Mouse (Mus musculus) lung, postnatal 10 days (tissue): Measurements from ENCODE around the gene Pdia5.
A peak's percentile ranks its signal among the peaks of the same experiment; 100 is the strongest.

Experiments used
- DNase-seq: peaks from one replicate; pipeline ENCODE4 v3.0.0; 2021

Pdia5 gene

GRCm38 (mm10) chr16:35490231-35491070 is at the start of gene Pdia5:
Gene Pdia5, minus strand, starts transcription at chr16:35490873.
- DNase-seq = peak; percentile 93

GRCm38 (mm10) chr16:35539041-35539440 is 48.4 kb upstream of the Pdia5 start:
- DNase-seq = no peak

DNA sequence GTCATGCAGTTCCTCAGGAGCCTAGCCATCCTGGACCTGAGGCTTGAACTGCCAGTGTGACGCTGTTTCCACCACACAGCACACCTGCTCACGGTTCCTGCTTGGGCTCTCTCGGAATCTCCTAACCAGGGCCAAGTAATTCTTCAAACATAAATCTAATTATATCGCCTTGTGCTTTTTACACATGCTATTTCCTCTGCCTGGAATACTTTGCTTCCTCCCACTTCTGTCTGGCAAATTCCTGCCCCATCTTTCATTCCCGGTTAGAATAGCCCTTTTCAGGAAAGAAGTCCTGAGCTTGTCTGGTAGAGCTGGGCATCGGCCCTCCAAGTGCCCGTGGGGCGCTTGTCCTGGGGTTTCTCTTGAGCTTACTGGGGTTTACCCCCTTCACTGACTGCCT is 47.0 kb upstream of the Pdia5 start:
- DNase-seq = no peak

- no peak for DNase-seq
Measured at GRCm38 (mm10) chr16:35534630-35535029, 44.0 kb upstream of the Pdia5 start.

DNA sequence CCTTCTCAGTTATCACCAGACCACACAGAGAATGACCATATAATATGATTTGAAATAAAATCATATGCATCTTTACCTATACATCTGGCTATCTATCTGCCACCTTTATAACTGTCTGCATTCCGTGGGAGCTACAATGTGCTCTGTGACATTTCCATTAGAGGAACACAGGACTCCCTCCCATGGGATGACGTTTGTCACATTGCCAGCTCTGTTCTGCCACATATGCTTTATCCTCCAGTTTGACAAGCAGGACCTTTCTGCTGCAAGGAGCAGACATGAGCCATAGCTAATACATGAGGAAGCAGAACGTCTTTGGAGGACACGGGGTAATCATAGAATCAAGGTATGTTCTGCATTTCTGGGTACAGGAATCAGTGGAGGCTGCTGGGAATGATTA is 33.5 kb upstream of the Pdia5 start:
- no peak for DNase-seq

- no peak for DNase-seq
Measured at GRCm38 (mm10) chr16:35519245-35519644, 28.6 kb upstream of the Pdia5 start.

GRCm38 (mm10) chr16:35517976-35518951 is 27.6 kb upstream of the Pdia5 start:
- DNase-seq = peak; percentile 67

DNA sequence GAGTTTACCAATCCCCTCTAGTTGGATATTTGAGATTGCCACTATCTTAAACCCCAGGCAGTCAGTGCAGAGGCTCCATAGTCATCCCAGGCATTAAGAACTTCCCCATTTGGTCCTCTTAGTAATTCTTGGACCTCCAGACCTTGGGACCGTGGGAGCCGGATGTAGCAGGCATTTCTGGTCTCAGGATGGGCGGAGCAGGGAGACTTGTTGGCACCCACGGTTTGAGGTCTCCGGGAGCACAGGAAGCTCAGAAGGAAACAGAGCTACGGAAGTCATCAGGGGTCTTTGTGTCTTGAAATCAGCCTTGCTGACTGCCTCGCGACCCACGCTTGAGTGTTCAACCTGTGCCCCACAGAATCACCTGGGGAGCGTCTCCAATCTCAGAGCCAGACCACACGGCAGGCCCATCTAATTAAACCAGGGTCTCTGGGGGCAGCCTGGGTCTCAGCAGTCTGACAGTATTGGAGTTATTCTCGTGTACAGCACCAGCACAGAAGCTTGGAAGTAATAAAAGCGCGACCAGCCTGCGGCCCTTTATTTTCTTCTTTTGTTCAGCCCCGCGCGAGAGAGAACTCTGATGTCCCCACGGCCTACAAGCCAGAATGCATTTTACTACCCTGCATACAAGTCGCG is 25.4 kb upstream of the Pdia5 start:
- DNase-seq = peak; percentile 71

GRCm38 (mm10) chr16:35509331-35510070 is 18.8 kb upstream of the Pdia5 start:
- no peak for DNase-seq

DNA sequence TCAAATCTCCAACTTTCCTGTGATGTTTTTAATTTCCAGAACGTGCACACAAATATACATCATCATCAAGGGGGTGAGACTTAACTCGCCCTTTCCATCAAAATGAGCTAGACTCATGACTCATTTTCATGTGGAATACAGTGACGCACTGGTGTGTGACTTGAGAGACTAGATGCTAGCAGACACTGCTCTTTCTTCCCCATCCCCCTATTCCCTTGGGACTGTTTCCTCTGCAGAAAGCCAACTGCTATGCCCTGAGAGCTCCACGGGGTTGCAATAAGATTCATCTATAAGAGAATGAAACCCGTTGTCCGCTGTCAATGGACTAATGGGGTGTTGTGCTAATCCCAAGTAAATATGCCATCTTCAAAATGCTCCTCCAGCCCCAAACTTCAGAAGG is 17.9 kb upstream of the Pdia5 start:
- DNase-seq = no peak

DNA sequence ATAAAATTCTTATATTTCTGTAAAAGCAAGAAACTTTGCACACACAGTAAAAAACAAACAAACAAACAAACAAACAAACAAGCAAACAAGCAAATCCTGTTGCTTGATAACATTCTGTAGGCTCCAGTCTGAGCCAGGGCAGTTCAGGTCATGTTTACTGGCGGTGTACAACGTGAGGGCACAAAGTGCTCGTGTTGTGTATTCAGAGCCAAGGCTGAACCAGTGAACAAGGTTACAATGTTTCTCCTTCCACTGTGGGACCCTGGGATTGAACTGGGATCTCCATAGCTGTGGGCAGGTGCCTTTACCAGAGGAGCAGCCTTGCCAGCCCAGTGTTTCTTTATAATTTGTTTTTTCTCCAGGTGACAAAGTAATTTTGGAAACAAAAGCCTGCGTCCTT is 15.1 kb upstream of the Pdia5 start:
- DNase-seq = no peak

DNA sequence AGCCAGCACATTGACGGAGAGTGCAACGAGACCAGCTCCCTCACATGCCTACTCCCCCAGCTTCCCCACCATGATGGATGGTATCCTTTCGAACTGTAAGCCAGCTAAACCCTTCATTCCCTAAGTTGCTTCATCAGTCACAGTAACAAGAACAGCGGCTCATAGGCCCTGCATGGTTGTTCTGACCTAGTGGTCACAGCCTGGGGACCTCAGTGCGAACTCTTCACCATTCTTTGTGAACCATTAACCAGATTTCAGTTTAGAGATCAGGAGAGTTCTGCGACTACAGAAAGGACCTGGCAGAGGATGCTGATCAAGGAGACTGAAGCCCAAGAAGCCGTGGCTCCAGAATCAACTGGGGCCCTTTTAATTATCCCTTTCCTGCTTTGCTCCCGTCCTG is 13.6 kb upstream of the Pdia5 start:
- DNase-seq = no peak

DNA sequence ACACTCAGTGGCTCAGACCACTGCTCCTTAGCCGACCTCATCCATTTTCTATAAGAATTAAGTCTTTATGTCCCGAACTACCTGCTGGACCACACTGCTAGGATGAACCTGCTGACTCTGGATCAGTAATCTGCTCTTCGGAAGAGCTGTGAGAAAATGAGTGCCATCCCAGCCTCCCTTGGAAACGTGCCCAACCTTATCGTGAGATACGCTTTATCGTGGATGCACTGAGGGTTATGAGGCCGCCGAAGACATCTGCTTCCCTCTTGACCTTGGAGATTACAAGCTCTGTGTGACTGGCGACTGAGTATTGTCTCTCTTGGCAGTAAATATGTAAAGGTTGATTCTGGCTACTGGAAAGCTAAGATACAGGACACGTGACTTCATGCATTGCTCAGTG is 11.8 kb upstream of the Pdia5 start:
- DNase-seq = no peak

GRCm38 (mm10) chr16:35501106-35501760 is 10.6 kb upstream of the Pdia5 start:
- DNase-seq = no peak

GRCm38 (mm10) chr16:35500342-35500741 is 9.7 kb upstream of the Pdia5 start:
- DNase-seq = no peak

DNA sequence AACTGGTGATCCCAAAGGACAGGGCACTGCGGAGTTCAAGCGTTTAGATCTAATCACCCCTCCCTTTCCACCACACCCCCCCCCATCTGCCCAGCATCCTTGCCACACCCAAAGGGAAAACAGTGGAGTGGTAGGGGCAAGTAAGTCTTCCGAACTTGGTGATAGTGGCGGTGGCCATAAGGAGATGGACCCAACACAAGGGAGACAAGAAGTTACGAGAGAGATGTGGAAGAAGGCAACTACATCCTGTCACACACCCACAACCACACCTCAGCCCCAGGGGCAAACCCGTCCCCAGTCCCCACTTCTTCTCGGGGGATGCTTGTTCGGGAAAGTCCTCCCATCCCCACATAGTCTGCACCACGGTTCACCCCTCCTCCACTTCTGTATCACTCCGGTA is 880 bp downstream of the Pdia5 start:
- DNase-seq = no peak

- no peak for DNase-seq
Measured at GRCm38 (mm10) chr16:35489066-35489718, 1.5 kb downstream of the Pdia5 start.

DNA sequence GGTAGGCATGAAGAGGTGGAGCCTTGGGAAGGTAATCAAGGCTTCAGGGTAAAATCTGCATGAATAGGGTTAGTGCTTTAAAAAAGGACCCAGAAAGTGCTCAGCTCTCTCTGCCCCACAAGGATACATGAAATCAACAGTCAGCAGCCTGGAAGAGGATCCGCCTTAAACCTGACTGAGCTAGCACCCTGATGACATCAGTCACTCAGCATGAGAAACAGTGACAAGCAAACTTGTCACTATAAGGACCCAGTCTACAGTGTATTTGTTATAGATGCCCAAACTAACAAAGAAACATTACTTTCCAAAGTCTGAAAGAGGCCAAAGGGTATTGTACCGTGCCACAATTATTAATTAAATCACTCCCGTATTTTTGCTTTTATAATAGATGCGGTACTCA is 2.9 kb downstream of the Pdia5 start:
- DNase-seq = no peak

DNA sequence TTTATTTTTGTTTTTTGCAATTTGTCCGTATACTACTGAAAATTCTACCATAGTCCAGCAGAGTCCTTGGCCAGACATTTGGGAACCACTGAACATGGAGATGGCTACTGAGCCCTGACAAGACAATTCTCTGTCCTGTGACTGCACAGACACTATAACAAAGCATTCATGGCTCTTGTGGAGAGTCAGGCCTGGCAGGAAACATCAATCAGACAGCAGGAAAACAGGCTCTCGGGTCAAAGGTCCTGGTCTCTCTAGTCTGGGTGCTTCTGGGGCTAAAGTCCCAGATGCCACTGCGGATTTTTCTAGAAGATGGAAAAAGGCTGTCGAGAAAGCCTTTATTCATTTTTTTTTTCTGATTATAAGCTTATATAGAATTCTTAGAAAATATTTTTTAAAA is 3.6 kb downstream of the Pdia5 start:
- DNase-seq = peak; percentile 29

- peak; percentile 13 for DNase-seq
Measured at GRCm38 (mm10) chr16:35485711-35486110, 5.0 kb downstream of the Pdia5 start.

- no peak for DNase-seq
Measured at GRCm38 (mm10) chr16:35484526-35485233, 6.0 kb downstream of the Pdia5 start.
